Mouse (Mus musculus): ENCODE data around the gene Etfdh.
A peak's percentile ranks its signal among the peaks of the same experiment; 100 is the strongest.

The Etfdh gene

DNA sequence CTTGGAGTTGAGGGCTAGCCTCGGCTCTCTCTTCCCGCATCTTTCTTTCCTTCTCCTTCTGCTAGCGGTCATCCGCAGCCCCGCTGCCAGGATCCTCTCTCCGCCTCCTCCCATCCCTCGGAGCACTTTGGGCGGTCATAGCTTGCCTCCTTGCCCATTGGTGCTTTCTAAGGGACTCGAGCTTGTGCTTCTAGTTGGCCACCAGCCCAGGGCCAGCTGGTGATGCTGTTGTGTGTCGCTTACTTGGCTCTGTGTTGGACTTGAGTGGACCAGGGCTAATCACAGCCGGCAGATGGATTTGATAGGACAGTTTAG, at the start of gene Etfdh:
Gene Etfdh, minus strand, starts transcription at position 85 of the 315 bp plus-strand sequence.
- no peak for DNase-seq

DNA sequence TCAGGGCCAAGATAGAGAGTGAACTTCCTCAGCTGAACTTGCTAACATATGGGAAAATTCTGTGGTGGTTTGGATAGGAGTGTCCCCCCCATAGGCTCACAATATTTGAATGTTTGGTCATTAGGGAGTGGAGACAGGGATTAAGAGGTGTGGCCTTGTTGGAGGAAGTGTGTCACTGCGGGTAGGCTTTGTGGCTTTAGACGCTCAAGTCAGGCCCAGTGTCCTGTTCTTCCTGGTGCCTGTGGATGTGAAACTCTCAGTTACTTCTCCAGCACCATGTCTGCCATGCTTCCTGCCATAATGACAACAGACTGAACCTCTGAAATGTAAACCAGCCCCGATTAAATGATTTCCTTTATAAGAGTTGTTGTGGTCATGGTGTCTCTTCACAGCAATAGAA, 47.1 kb upstream of the Etfdh start:
- DNase-seq, result no peak

DNA sequence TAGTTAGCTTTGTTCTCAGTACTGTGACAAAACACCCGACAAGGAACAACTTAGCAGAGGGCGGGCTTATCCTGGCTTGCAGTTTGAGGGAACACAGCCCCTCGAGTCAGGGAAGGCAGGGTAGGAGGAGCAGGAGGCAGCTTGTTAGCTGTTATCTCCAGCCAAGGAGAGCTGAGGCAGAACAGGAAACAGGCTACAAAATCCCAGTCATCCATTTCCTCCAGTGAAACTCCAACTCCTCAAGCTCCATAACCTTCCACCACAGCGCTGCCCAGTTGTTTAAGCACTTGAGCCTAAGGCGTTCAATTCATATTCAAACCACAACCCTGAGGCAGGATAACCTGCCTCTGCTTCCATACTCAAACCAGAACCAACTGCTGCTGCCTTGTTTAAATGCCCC, 45.3 kb upstream of the Etfdh start:
- DNase-seq, result no peak

DNA sequence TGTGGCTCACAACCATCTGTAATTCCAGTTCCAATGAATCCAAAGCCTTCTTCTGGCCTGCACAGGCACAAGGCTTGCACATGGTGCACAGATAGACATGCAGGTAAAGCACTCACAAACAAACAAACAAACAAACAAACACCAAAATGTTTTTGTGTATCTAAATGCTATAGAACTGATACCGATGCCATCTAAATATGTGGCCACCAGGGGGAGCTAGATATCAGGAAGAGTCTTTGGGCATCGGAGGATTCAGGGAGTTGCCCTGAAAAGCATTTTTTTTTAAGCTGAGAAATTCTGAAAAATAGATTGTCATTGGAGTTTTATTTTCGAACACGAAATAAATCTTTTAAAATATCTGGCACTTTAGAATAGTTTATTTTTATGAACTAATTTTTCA, 43.8 kb upstream of the Etfdh start:
- peak in 1 of 2 experiments; percentile 19 for DNase-seq

DNA sequence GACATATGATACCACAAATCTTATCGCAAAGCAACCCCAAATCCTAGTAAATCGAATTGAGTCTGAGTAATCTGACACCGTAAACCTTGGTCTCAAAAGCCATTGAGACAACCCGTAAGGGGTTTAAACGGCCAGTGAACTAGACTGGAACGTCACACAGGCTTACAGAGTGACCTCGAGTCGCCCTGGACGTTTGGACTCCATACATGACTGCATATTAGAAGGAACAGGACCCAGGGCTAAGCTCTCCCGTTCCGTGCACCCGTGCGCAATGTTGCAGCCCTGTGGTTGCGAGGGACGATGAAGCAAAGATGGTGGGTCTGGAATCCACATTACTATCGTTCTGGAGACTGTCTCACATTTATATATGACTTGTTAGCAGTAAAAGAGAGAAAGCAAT, 42.9 kb upstream of the Etfdh start:
- no peak for DNase-seq

DNA sequence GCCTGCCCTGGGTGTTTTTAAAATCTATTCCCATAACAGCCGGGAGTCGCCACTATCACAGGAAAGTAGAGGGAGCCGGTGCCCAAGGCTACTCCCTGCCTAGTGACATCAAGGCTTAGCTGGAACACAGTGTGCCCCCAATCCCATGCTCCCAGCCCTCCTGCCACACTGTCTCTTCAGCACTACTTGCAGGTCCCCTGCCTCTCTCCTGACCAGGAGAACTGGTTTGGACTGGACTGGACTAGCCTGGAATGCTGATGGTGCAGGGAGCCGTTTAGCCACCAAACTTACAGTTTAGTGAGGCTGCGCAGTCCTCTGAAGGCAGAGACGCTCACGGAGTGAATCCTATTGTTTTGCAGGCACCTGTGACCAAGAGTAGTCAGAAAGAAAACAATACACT, 41.3 kb upstream of the Etfdh start:
- no peak for DNase-seq

DNA sequence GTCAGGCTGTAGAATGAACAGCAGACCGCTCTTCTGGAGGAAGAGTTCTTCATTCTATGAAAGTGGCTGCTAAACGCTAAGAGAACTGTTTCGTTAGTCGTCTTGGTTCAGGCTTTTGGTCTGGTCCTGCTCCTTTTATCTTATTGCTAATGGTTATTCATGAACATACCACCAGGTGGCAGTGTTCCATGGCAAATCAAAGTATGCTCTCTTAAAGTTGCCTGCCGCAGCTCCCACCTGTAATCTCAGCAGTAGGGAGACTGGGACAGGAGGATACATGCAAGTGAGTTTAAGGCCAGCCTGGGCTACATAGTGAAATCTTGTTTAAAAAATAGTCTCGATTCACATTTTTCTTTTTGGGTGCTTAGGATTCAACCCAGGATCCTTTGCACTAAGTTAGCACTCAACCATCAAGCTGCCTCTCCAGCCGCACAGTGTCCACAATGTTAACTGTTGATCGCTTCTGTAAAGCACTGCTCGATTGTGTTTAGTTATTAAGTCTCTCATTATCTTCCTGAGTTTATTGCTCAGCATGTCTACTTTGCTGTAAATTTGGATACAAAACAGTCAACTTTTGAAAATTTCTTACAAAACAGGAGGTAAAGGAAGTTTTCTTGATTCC, 35.6 kb upstream of the Etfdh start:
- DNase-seq, result no peak

DNA sequence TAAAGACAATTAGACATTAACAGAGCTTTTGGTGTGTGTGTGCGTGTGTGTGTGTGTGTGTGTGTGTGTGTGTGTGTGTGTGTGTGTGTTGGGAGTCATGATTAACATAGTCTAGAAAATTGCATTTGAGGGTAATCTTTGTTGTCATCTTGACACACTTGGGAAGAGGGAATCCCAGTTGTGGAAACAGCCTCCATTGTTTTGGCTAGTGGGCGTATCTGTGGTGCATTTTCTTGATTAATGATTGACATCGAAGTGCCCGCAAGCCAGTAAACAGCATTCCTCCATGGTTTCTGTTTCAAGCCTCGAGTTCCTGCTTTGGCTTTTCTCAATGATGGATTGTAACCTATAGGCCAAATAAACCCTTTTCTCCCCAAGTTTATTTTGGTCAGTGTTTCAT, 27.4 kb upstream of the Etfdh start:
- no peak for DNase-seq

DNA sequence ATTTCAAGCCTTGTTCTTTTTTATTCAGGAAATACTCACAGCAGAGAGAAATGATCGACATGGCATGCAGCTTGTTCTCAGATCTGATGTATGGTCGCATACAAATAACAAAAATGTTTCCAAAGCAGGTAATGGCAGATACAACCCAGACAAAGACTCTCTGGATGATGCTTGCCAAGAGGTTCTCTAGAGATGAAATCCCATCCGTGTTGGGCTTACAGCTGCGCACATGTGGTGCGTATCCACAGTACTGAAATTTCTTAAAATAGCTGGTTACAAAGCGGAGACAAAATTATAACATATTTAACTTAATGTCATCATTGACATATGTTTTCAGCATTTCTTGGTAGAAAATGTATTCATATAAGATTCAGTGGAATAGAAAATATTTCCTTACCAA, 22.8 kb upstream of the Etfdh start:
- no peak for DNase-seq

DNA sequence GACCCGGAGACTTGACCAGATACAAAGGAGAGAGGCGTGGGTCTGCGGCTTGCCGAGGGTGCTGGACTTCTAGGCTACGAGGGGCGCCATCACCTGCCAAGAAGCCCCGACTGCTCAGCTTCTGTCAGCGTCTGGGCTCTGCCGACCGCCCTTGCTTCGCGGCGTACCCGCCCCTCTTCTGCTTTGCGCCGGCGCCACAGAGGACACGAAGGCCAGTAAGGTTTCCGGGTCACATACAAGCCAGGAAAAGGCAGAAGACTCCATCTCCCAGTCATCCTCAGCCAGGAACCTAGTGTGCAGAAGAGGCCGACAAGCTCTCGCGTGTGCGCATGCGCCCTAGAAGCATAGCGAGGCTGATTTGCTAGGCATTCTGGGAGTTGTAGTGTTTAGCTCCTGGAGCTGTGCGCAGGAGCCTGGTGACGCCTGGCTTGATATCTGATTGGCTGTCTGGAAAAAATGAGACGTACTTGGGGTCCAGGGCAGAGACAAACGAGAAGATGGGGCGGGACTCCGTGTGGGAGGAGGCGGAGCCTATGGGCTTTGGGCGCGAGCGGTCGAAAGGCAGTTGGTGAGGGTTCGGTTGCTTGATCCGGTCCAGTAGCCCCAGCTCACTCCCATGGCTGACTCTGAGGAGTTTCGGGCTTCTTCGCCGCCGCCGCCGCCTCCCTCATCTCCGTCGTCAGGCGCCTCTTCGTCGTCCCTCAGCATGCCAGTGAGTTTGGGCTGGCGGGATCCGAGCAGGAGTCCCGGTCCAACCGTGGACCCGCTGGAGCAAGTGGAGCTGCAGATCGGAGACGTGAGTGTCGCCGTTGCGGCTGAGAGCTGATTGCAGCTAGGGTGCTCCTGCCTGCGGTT, 512 bp downstream of the Etfdh start, which contains the start of gene 4930579G24Rik:
Gene 4930579G24Rik, plus strand, starts transcription at position 519 of the 855 bp plus-strand sequence.
- DNase-seq, result peak; percentile 92 to 96

DNA sequence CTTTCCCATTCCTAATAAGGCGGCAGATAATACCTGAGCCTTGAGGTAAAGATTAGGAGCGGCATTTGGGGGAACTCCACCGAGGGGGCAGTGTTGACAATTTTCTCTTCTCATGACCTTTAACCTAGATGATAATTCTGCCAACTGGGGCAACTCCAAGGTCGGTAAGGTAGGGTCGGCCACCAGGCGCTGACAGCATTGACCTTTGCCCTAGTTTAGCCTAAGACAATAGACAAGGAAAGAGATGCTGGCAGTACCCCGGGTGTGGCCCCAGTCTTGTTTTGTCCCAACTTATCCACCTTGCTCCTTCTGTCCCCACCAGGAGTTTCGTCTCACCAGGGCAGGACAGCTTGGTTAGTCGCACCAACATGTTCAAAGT, 1.1 kb downstream of the Etfdh start:
- no peak for DNase-seq

DNA sequence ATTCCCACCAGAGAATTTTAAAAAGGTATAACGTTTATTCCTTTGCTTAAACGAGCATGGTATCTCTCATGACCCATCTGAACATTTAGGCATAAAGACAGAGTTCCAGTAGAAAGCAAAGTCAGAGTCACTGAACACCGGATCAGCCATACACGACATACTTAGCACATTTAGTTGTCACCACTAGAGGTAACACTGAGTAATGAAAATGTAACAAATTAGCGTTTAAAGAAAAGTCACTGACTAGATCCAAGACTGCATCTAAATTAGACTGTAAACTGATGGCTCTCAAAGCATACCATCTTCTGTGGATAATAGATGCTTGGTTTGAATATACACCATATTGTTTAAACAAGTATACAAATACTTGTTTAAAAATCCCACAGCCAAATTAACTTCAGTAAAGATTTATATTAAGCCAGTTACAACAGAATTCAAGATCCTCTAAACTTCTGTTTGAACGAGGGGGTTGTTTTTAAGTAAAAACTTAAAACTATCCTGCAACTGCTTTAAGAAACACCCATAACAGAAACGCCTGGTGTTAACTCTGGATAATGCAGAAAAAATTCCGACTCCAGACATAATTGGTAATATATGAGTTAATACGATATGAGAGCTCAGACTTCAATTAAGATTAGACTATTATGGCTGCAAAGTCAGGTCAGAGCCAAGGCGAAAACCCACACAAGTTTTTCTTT, 1.7 kb downstream of the Etfdh start:
- DNase-seq, result no peak

DNA sequence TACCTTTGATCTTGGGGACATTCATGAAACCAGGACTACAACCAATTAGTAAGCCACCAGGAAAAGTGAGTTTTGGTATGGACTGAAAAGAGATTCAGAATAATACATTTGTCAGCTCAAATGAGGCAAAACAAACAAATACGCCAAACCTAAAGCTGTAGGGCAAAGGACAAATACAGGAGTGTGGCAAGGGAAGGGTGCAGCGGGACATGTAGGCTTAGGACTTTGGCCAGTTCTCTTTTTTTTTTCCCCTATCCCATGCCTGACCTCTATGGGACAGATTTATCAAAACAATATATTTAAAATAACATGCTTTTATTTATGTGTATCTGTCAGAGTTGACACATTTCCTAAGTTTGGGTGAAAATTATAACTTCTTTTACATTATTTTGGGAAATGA, 19.4 kb downstream of the Etfdh start:
- DNase-seq, result no peak

DNA sequence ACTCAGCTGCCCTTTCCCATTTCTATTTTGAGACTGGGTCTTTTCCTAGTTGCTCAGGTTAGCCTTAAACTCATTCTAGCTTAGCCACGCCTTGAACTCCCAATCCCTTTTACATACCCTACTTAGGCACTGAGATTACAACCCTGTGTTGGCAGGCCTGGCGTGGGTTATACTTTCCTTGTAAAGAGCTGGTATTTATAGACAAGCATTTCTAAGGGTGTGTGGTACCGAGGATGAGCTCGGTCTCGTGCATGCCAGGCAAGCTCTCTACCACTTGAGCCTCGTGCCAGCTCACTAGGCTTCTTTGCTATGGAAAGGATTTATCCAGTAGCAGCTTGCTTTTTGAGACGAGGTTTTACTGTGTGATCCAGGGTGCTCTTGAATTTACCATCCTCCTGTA, 33.8 kb downstream of the Etfdh start:
- no peak for DNase-seq

DNA sequence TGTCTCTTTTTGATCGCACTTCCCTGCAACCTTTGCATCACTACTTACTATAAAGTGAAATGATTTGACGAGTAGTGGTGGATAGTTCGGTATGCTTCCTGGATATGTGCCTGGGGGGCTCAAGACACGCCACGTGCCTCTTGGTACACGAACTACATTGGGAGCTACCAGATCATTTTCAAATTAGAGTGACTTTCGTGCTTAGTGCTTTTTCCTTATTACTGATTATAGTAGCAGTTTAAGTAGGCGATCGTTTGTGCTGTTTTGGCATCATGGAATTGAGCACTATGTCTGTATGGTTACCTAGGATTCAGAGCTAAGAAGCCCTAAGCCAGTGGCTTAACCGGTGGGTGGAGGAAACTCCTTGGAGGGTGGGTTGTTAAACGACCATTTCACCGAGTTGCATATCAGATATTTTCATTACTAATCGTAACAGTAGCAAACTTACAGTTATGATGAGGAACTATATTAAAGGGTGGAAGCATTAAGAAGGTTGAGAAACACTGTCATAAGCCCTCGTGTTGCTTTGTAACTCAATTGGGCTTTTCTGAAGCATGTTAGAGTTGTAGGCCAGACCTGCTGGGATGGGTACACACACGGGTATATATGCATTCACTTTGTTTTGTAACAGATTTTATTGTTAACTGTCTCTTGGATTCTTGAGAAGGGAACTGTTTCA, 37.4 kb downstream of the Etfdh start:
- DNase-seq, result no peak

DNA sequence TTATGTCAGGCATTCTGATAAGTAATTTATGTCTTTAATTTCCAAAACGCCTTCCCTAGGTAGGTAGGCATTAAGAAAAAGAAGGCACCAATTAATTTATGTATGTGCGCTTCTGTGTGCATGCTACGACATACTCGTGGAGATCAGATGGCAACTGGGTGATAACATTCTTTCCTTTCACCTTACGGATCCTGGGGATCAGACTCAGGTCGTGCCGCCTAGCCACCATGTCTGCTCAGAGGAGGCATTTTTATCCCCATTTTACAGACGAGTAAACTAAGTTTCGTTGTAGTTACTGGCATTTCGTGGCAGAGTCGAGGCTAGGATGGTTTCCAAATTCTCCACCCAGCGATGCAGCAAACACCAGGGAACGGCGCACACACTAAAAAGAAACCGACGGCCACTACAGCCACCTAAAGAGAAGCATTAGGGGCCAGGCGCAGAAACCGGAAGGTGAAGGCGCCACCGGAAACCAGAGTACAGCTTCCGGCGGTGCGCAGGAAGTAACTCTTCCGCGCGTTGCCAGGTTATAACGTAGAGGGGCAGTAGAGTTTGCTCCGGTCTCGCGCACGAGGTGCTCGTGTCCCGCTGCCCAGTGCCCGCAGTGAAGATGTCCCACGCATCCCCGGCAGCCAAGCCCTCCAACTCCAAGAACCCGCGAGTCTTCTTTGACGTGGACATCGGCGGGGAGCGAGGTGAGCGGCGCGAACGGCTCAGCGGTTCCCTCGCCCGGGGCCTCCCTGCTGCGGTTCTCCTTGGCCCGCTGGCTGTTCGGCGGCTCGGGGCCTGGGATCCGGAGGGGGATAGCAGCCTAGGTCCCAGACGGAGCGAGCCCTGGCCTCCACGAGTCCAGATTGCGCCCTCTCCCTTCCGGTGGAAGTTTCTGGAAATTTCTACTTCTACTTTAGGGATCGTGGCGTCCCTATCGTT, 38.2 kb downstream of the Etfdh start, which contains the start of gene Ppid:
Gene Ppid, plus strand, starts transcription at position 480 of the 930 bp plus-strand sequence.
- peak; percentile 69 to 75 for DNase-seq

DNA sequence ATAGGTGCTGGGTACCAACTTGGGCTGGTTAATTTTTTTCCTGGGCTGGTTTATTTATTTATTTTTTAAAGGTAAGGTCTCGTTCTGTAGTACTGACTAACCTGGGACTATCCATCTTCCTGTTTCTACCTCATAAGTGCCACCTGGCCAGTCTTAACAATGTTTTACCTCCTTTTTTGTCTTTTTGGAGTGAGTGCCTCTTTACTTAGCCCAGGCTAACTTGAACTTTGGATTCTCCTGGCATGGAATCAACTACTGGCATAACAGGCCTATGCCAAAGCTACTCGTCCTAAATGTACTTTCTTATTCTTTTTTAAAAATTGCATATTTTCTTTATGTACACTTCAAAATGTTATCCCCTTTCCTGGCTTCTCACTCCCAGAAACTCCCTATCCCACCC, 39.6 kb downstream of the Etfdh start:
- no peak for DNase-seq

DNA sequence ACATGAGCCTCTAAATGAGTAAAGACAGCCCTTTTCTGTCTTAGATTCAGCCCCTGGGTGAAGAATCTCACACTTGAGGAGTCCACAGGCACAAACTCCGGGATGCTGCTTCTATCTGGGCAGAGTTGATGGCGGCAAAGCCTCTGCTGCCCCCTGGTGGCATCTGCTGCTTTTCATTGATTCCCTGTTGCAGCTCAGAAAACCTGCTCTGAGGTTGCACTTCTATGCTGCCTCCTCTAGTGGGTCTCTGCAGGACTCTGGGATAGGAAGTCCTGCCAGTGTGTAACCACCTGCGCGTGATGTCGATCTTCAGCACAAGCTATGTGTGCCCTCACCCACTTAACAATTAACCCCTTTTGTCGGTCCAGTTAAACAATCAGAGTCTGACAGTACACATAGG, 42.5 kb downstream of the Etfdh start:
- peak; percentile 82 to 85 for DNase-seq

DNA sequence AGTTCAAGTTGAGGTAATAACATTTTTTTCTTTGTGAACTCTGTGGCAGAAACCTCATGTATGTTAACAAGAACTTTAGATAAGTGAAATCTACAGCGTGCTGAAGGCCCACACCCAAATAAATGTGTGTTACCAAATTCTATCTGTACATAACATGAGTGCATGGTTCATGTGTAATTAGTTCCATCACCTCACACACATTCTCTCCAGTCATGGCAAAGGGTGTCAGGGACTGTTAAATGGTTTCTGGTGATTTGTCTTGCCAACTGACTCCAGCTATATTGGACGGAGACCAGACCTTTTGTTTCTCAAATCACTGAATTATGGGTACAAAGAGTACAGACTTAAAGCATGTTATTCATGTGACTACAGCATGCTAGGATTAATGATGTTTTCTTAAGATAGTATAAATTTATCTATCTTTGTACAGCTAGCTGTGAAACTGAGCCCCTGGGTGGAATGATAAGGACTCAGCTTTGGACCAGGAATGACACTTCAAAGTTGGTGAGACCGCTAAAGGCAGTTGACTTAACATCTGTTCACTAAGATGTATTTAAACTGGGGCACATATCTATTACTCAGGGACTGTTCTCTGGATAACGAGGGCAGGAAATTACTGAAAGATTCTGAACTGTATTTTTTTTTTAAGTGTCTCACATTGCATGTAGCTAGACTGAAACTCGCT, 49.3 kb downstream of the Etfdh start:
- DNase-seq, result no peak

DNA sequence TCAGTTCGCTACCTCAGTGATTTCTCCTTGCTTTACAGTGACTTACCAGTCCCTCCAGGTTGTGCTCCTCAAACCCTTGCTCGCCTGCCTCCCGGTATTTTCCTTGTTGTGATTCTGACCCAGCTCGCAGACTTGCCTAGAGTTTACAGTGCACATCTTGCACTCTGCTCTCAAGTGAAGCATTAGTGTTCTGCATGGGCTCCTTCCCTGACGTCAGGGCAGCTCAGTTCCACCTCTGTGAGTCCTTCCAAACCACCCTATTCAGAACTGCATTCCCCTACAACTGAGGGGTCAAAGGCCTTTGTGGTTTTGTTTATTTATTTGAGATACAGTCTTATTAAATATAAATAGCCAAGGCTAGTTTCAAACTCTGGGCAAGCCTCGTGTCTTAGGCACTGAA, 51.1 kb downstream of the Etfdh start:
- DNase-seq, result no peak

DNA sequence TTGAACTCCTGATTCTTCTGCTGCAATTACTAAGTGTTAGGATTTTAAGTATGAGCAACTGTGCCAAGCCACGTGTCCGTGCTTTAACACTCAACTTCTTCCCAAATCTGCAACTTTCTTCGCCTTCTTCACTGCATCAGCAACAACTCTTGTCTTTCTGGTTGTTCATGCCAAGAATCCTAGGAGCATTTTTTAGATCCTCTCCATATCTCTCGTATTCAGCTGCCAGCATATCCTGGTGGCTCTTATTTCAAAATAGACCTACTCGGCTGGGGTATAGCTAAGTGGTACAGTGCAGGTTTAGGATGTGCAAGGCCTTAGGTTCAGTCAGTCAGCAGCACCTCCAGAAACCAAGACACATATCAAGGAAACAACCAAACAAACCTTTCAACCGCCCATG, 51.7 kb downstream of the Etfdh start:
- no peak for DNase-seq

DNA sequence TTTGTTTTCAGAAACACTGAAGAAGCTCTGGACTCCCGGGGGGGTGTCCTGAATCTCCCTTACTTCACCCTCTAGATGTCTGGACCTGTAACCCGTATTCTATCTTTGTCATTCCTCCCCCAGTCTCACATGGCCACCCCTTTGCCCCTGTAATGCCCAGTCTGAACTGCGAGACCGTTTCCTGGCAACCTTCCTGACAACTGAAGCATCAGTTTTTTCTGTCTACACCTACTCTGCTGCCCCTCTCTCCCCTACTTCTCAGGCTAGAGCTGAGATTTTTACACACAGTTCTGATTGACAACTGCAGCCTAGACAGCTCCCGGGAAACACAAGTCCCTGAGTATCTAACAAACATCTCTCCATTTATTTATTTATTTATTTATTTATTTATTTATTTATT, 52.4 kb downstream of the Etfdh start:
- DNase-seq, result no peak
